9 mouse cellular contexts compared by ENCODE assay signal in the genomic region with DNA sequence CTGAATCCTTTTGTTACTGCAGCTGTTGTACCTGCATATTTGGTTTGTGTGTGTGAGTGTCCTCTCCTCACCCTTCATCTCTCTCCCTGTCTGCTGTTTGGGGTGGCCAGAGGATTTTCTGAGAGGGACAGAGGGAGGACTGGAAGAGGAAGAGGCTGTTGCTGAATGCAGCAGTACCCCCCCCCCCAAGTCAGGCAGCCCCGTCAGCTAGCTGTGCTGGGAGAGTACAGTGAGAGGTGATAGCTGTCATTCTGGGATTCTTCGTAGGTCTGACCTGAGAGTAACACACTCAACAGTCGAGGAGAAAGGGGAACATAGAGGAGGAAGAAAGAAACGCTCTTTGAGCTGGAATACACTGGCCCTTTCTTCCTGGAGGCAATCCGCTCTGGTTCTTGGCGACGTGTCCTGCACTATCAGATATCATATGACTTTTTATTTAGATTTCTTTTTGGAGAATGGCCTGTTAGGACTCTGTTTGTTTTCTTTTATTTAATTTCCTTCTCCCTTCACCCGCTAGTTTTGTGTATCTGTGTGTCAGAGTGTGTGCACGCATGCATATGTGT.
DNase-seq lines count a peak whose midpoint lies in the region; ATAC-seq and TF ChIP-seq lines count a peak whose summit lies in the region.
"Had no signal": no experiment of that assay in that cellular context is flagged by ENCODE, and none has a peak within 500 bp of the region (broad histone marks: within the 10 kb centered on the region; RNA-seq: fewer than 3 reads in every experiment).

No protein-coding gene starts in this region.

- no peaks in the 10 kb centered on the region for H3K9me3 ChIP-seq in embryonic facial prominence, embryonic 11.5 days (replicated peaks; ENCODE audit: control insufficient read depth, low read length)
- H3K9me3 ChIP-seq in hindbrain, embryonic 12.5 days (replicated peaks) = no peaks in the 10 kb centered on the region
- H3K9me3 ChIP-seq in neural tube, embryonic 13.5 days = no peaks in the 10 kb centered on the region

- H3K4me2 ChIP-seq in embryonic facial prominence, embryonic 11.5 days (ENCODE audit: low read depth, low read length) = peak overlapping the region; percentile 14
- peak overlapping the region; percentile 75 for H3K4me2 ChIP-seq in hindbrain, embryonic 12.5 days (replicated peaks)
- H3K4me2 ChIP-seq in neural tube, embryonic 13.5 days = peak overlapping the region; percentile 82

- H3K9ac ChIP-seq in embryonic facial prominence, embryonic 11.5 days (replicated peaks; ENCODE audit: low read length) = 0 out of 2 replicates have a peak overlapping the region, but pooled peaks have one; percentile 29
- peak overlapping the region; percentile 68 for H3K9ac ChIP-seq in hindbrain, embryonic 12.5 days
- H3K9ac ChIP-seq in neural tube, embryonic 13.5 days = peak overlapping the region; percentile 84

- intact Hi-C loops in left cerebral cortex, adult 2 months (cut with DNase I) = loop anchor here (5.0 kb wide), 1 partner anchor 594 kb away; no protein-coding TSS in a partner anchor
- intact Hi-C loops in left cerebral cortex, postnatal 10 days (cut with DNase I) = loop anchor here (5.0 kb wide), 1 partner anchor 71 kb away; no protein-coding TSS in a partner anchor
- intact Hi-C loops in left cerebral cortex, postnatal 14 days (cut with DNase I) = loop anchor here (10.0 kb wide), 1 partner anchor 591 kb away; no protein-coding TSS in a partner anchor

- no peaks in the 10 kb centered on the region for H3K27me3 ChIP-seq in embryonic facial prominence, embryonic 11.5 days (ENCODE audit: control insufficient read depth, insufficient read depth, low read length)
- H3K27me3 ChIP-seq in hindbrain, embryonic 12.5 days = no peaks in the 10 kb centered on the region
- no peaks in the 10 kb centered on the region for H3K27me3 ChIP-seq in neural tube, embryonic 13.5 days

- peak overlapping the region; percentile 36 for H3K4me3 ChIP-seq in left cerebral cortex, adult 2 months
- H3K4me3 ChIP-seq in embryonic facial prominence, embryonic 11.5 days (ENCODE audit: low read depth, low read length) = no peak overlapping the region
- H3K4me3 ChIP-seq in hindbrain, embryonic 12.5 days = peak overlapping the region; percentile 37
- H3K4me3 ChIP-seq in neural tube, embryonic 13.5 days = peak overlapping the region; percentile 60

- 17% methylated on average over 9 of the region's 9 CpGs for WGBS in embryonic facial prominence, embryonic 11.5 days
- 16% methylated on average over 9 of the region's 9 CpGs for WGBS in hindbrain, embryonic 12.5 days
- 17% methylated on average over 9 of the region's 9 CpGs for WGBS in neural tube, embryonic 13.5 days

- no peaks in the 10 kb centered on the region for H3K4me1 ChIP-seq in embryonic facial prominence, embryonic 11.5 days (ENCODE audit: control insufficient read depth, insufficient read depth, low read length)
- peaks cover 46% of the 10 kb centered on the region for H3K4me1 ChIP-seq in hindbrain, embryonic 12.5 days
- H3K4me1 ChIP-seq in neural tube, embryonic 13.5 days (replicated peaks) = peaks cover 70% of the 10 kb centered on the region

- ATAC-seq in embryonic facial prominence, embryonic 11.5 days (replicated peaks; ENCODE audit: insufficient number of reproducible peaks, low FRiP score, low TSS enrichment, low read depth) = no peak
- no peak for ATAC-seq in hindbrain, embryonic 12.5 days (ENCODE audit: low FRiP score)
- ATAC-seq in neural tube, embryonic 13.5 days (ENCODE audit: low read depth) = no peak

- H3K27ac ChIP-seq in left cerebral cortex, adult 2 months = peak overlapping the region; percentile 63
- no peak overlapping the region; the same call in 1 of the 2 replicates for H3K27ac ChIP-seq in embryonic facial prominence, embryonic 11.5 days (replicated peaks; ENCODE audit: low read depth, low read length)
- peak overlapping the region; percentile 84 for H3K27ac ChIP-seq in hindbrain, embryonic 12.5 days
- H3K27ac ChIP-seq in neural tube, embryonic 13.5 days (replicated peaks) = peak overlapping the region; percentile 91
- H3K27ac ChIP-seq: macrophage had no signal

- no peak for TF ChIP-seq CTCF in left cerebral cortex, adult 2 months (IDR thresholded peaks at IDR 0.05)

- DNase-seq in left cerebral cortex, adult 2 months (ENCODE audit: extremely low spot score in 1 of 2, low spot score in 2 of 2) = no peak
- DNase-seq in left cerebral cortex, postnatal 10 days (ENCODE audit: extremely low spot score in 1 of 2, low spot score in 2 of 2) = no peak
- DNase-seq in embryonic facial prominence, embryonic 11.5 days (ENCODE audit: low spot score) = peak; percentile 31
- no peak for DNase-seq in layer of hippocampus, adult 9-10 months (ENCODE audit: low spot score)
- no peak for DNase-seq in MN1 (ENCODE audit: low spot score)
- DNase-seq in left cerebral cortex, postnatal 14 days (ENCODE audit: low spot score in 2 of 2) = no peak

- H3K36me3 ChIP-seq in embryonic facial prominence, embryonic 11.5 days (replicated peaks; ENCODE audit: control insufficient read depth, insufficient read depth, low read depth, low read length) = no peaks in the 10 kb centered on the region
- H3K36me3 ChIP-seq in hindbrain, embryonic 12.5 days = no peaks in the 10 kb centered on the region
- H3K36me3 ChIP-seq in neural tube, embryonic 13.5 days = no peaks in the 10 kb centered on the region

Comparison
In these comparisons a context has a peak if more than half of its experiments do, and no peak if none do; other contexts are left out.
1. H3K4me2 ChIP-seq: peak in every context shown above with its lines; median percentile 82 in neural tube, embryonic 13.5 days; 75 in hindbrain, embryonic 12.5 days; 14 in embryonic facial prominence, embryonic 11.5 days.
2. H3K9ac ChIP-seq: peak in every context shown above with its lines; median percentile 84 in neural tube, embryonic 13.5 days; 68 in hindbrain, embryonic 12.5 days; 29 in embryonic facial prominence, embryonic 11.5 days.